Mouse (Mus musculus) Muller cell, postnatal 12 days (primary cell): Measurements from ENCODE around the gene Entpd2.
"Not testable (repeated sequence)": the region's sequence is repeated elsewhere in the genome, so short reads cannot be mapped to it uniquely, and the experiment has no call there.

ENCODE experiments used
- DNase-seq: peaks from one replicate; pipeline ENCODE4 v3.0.0-alpha.2; 2015; ENCODE audit errors: inconsistent ontology term

Entpd2 gene

GRCm38 (mm10) chr2:25394281-25395221 lies 1.1 kb upstream of the Entpd2 start:
- DNase-seq, result peak; percentile 96

- DNase-seq, result peak; percentile 16
Observed at GRCm38 (mm10) chr2:25396597-25396983, 916 bp downstream of the Entpd2 start.

- no peak for DNase-seq
Observed at GRCm38 (mm10) chr2:25397010-25397409, 1.3 kb downstream of the Entpd2 start.

- no peak for DNase-seq
Observed at GRCm38 (mm10) chr2:25398065-25398464, 2.4 kb downstream of the Entpd2 start.

DNA sequence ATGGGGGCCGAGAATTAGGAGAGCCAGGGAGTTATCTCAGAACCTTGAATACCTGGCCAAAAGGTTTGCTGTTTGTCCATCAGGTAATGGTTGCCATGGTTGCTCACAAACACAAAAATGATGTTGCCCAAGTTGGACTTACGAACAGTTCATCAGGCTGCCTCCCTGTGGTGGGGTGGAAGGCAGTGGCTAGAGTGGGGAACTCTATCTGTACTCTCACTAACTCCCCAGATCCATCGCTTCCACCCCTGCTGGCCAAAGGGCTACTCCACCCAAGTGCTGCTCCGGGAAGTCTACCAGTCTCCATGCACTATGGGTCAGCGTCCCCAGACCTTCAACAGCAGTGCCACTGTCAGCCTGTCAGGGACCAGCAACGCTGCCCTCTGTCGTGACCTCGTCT lies 3.4 kb downstream of the Entpd2 start, which contains the start of gene Npdc1:
Npdc1 (plus strand) TSS at position 301 of the 400 bp plus-strand sequence.
- no peak for DNase-seq

DNA sequence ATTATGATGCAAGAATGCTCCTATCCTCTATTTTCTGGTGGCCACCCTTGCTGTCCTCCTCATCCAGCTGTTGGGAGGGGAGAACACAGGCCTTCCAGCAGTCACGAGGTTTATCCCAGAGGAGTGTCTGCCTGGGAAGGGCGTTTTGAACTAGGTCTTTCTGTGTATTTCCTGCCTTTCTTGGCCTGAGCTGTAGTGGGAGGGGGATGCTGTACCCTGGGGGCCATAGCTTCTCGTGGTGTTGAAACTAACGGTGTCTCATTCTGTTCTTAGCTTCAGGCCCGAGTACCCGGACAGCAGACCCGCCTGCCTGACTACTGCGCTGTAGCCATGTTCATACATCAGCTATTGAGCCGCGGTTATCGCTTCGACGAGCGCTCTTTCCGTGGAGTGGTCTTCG lies 4.6 kb downstream of the Entpd2 start:
- DNase-seq, result no peak

GRCm38 (mm10) chr2:25400764-25401163 lies 5.1 kb downstream of the Entpd2 start:
- peak; percentile 60 for DNase-seq

DNA sequence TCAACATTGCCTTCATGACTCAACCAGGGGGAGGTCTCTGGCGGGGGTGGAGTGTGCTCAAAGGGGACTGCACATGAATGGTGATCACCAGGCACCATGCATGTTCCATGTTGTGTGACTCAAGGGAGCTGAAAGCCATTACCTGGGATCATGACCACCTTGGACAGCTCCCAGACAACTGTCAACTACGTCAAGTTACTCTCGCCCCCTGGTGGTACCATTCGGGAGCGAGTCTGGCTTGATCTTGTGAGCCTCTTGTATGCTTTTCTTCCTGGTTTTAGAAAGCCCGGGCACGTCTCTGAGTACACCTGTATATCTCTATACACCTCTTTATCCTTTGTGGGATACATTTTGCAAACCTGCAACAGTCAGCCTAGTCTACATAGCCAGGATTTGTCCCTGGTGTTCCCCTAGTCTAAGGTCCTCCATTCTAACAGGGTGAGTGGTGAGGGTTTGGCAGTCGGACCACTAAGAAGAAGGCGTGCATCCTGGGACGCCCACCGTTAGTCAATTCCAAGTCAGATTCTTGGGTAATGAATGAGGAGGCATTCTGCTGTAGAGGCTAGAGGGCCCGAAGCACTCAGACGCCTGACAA lies 6.8 kb downstream of the Entpd2 start:
- peak; percentile 80 for DNase-seq

DNA sequence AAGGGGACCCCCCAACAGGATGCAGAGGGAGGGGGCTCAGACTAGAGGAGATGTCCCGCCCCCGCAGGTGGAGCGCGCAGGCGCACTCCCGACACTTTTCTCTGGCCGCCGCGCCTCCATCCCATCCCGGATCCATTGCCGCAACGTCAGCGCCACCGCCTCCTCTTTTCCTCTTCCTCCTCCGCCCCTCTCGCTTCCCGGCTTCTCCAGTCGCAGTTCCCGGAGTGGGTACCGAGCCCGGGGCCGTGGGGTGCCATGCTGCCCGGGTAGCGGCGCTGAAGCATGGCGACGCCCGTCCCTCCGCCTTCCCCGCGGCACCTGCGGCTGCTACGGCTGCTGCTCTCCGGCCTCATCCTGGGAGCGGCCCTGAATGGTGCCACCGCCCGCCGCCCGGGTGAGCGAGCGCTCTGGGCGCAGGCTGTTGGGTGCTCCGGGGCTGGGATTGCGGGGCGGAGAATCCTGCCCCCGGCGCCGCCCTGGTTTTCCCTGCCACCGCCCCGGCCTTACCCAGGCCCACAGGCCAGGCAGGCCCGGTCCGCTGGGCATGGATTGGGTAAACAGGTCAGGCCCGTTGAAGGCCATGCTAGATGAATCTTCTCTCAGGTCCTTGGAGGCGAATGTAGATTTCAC lies 7.4 kb downstream of the Entpd2 start:
- peak; percentile 90 for DNase-seq

- no peak for DNase-seq
Observed at GRCm38 (mm10) chr2:25403994-25404393, 8.3 kb downstream of the Entpd2 start.

- DNase-seq, result no peak
Observed at GRCm38 (mm10) chr2:25408908-25409307, 13.2 kb downstream of the Entpd2 start.

- DNase-seq, result not testable (repeated sequence)
Observed at GRCm38 (mm10) chr2:25413436-25413835, 17.8 kb downstream of the Entpd2 start.

DNA sequence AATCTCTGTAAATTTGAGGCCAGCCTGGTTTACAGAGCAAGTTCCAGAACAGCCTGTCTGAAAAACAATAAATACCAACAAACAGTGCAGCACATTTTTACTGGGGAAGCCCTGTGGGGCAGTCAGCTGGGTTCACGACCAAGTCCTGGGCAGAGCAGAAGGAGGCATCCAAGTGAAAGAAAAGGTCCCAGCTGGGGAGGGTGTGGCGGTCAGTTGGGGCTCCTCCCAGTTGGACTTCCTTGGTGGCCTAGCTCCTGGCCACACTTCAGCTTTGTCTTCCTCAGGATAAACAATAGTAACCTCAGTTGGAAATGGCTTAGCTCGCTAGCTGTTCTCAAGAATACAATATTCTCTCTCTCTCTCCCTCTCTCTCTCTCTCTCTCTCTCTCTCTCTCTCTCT lies 21.8 kb downstream of the Entpd2 start:
- peak; percentile 56 for DNase-seq

GRCm38 (mm10) chr2:25421896-25422295 lies 26.2 kb downstream of the Entpd2 start:
- DNase-seq, result peak; percentile 73

GRCm38 (mm10) chr2:25422587-25423410 lies 27.1 kb downstream of the Entpd2 start, which contains the start of gene Fut7:
Gene Fut7, plus strand, starts transcription at chr2:25423267.
- DNase-seq, result peak; percentile 28

- DNase-seq, result no peak
Observed at GRCm38 (mm10) chr2:25423626-25424025, 28.0 kb downstream of the Entpd2 start.

DNA sequence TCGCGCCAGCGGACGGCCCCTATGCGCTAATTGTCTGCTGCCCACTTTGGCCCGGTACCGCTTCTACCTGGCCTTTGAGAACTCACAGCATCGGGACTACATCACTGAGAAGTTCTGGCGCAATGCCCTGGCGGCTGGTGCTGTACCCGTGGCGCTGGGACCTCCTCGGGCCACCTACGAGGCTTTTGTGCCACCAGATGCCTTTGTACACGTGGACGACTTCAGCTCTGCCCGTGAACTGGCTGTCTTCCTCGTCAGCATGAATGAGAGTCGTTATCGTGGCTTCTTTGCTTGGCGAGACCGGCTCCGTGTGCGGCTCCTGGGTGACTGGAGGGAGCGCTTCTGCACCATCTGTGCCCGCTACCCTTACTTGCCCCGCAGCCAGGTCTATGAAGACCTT lies 29.8 kb downstream of the Entpd2 start:
- DNase-seq, result no peak

- DNase-seq, result peak; percentile 79
Observed at GRCm38 (mm10) chr2:25426721-25427191, 31.1 kb downstream of the Entpd2 start.

- no peak for DNase-seq
Observed at GRCm38 (mm10) chr2:25427256-25427655, 31.6 kb downstream of the Entpd2 start.

DNA sequence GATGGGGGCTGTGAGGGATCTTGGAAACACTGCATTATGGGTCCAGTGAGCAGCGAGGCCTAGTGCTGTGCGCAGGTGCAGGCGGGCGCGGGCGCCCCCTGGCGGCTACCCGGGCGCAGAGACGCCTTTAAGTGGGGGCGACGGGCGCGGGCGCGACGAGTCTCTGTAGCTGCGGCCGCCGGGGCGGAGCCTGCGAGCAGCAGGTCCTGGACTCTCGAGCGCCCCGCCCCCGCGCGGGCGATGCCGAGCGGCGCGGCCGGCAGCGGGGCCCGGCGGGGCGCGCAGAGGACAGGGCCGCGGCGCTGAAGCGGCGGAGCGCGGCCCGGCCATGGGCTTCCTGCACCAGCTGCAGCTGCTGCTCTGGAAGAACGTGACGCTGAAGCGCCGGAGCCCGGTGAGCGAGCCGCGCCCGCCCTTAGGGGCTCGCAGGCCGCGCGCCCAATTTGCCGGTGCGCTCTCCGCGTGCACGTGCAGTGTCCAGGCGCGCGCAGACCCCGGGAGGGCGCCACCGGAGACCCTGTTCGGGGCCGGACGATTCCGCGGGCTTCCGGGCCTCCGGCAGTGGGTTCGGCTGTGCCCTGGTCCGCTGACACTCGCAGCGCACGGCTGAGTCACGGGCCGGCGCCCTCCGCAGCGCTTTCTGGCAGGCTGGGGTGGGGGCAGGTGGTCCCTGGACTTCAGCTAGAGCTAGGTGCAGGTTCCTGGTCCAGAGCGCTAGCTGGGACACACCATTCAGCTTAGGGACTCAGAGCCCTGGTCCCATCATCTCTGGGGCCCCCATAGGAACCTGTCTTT lies 33.0 kb downstream of the Entpd2 start, which contains the start of gene Abca2:
Abca2 (plus strand) TSS at position 262 of the 795 bp plus-strand sequence.
- peak; percentile 96 for DNase-seq
